Mouse (Mus musculus) liver, embryonic 13.5 days (tissue): ENCODE measurements around the gene Gm3573. TPM values are rescaled to one million over a fixed set of nuclear protein-coding genes. Genes with fewer than 3 reads are reported as not detected.
"Not testable (repeated sequence)": the region's sequence is repeated elsewhere in the genome, so short reads cannot be mapped to it uniquely, and the experiment has no call there.

Experiments
- ATAC-seq: fragments of 200-750 bp; cut with Nextera tagmentation; 2 replicates; pipeline ENCODE4 v1.8.0; 2017; ENCODE audit warnings: low read depth, mild to moderate bottlenecking, moderate number of reproducible peaks, moderate library complexity
- DNase-seq: peaks from one replicate; pipeline ENCODE4 v3.0.0; 2022
- H3K27ac ChIP-seq: fragments of 300-500 bp; sonication (generic); 2 replicates; pipeline ENCODE4 v1.5.1; 2015; ENCODE audit warnings: moderate library complexity, mild to moderate bottlenecking, inconsistent platforms
- H3K27me3 ChIP-seq: fragments of 300-500 bp; sonication (generic); 2 replicates; pipeline ENCODE4 v1.6.1; 2015; ENCODE audit warnings: mild to moderate bottlenecking, inconsistent platforms
- H3K36me3 ChIP-seq: fragments of 300-500 bp; sonication (generic); 2 replicates; pipeline ENCODE4 v1.6.1; 2015; ENCODE audit warnings: mild to moderate bottlenecking, inconsistent platforms
- H3K4me1 ChIP-seq: fragments of 300-500 bp; sonication (generic); replicated peaks from 2 replicates; pipeline ENCODE4 v1.6.1; 2015; ENCODE audit warnings: inconsistent platforms
- H3K4me2 ChIP-seq: fragments of 300-500 bp; sonication (generic); 2 replicates; pipeline ENCODE4 v1.6.1; 2015; ENCODE audit warnings: inconsistent platforms, mild to moderate bottlenecking, moderate library complexity
- H3K4me3 ChIP-seq: fragments of 300-500 bp; sonication (generic); replicated peaks from 2 replicates; pipeline ENCODE4 v1.5.1; 2015; ENCODE audit warnings: mild to moderate bottlenecking, inconsistent platforms
- H3K9ac ChIP-seq: fragments of 300-500 bp; sonication (generic); 2 replicates; pipeline ENCODE4 v1.6.1; 2015; ENCODE audit warnings: mild to moderate bottlenecking, inconsistent platforms
- H3K9me3 ChIP-seq: fragments of 300-500 bp; sonication (generic); replicated peaks from 2 replicates; pipeline ENCODE4 v1.6.1; 2016; ENCODE audit warnings: inconsistent platforms
- WGBS: fragments of 180-500 bp; shearing (Covaris S2); methylation state at CpG from one replicate; pipeline ENCODE4 v1.1.7; 2015; ENCODE audit not compliant: insufficient replicate concordance; 5-methylcytosine and 5-hydroxymethylcytosine counted together
- polyA plus RNA-seq: library from polyadenylated mRNA; unstranded; fragments of >200 nt; fragmentation: Nextera tagmentation; extraction: Ambion mirVana; gene quantifications from 2 replicates; pipeline ENCODE4 v1.2.1, GENCODE M21; 2015

The Gm3573 gene
- not detected in 2 replicates for polyA plus RNA-seq

- not testable (repeated sequence) for H3K4me1 ChIP-seq, ATAC-seq, H3K9me3 ChIP-seq, H3K36me3 ChIP-seq, H3K27me3 ChIP-seq, H3K27ac ChIP-seq, H3K9ac ChIP-seq, DNase-seq, H3K4me3 ChIP-seq, H3K4me2 ChIP-seq
- WGBS, result no CpG with 5 or more reads among the region's 1 CpGs
Observed at GRCm38 (mm10) chr14:42190691-42191090, at the start of gene Gm3573. TSS of gene Gm3573 (minus strand) at chr14:42190791.

DNA sequence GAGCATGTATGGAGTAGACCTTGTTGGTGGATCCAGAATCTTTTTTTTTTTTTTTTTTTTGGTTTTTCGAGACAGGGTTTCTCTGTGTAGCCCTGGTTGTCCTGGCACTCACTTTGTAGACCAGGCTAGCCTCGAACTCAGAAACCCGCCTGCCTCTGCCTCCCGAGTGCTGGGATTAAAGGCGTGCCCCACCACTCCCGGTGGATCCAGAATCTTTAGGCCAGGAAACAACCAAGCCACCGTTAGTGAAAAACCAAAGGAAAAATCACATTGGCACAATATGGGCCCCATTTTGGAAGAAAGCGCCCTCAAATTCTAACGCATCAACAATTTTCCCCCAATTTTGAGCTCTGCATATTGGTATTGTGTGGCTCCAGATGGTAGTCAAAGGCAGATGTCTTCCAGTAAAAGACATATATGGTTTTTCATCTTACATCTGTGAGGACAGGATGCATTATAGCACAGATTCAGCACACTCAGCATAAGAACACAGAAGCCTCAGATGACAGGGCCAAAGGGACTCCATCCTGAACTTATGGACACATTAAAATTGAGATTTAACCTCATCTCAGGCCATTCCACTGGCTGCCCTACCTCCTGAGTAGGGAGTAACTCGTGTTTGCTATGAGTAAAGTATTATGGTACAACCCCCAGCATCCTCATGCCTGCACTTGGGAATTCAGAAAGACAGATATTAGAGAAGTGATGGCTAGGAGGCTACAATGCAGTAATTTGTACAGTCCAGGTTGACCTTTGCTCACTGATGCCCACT is 26.4 kb upstream of the Gm3573 start:
- not testable (repeated sequence) for H3K4me2 ChIP-seq, DNase-seq, H3K36me3 ChIP-seq, H3K4me1 ChIP-seq, H3K9me3 ChIP-seq, H3K27me3 ChIP-seq, ATAC-seq, H3K4me3 ChIP-seq, H3K27ac ChIP-seq, H3K9ac ChIP-seq
- 56% methylated on average over 9 of the region's 10 CpGs for WGBS

DNA sequence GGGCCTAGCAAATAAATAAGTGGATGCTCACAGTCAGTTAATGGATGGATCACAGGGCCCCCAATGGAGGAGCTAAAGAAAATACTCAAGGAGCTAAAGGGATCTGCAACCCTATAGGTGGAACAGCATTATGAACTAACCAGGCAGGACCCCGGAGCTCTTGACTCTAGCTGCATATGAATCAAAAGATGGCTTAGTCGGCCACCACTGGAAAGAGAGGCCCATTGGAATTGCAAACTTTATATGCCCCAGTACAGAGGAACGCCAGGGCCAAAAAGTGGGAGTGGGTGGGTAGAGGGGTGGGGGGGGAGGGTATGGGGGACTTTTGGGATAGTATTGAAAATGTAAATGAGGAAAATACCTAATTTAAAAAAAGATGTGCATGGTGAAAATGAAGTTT is 6.7 kb downstream of the Gm3573 start:
- DNase-seq, H3K4me1 ChIP-seq, H3K9ac ChIP-seq, H3K4me3 ChIP-seq, H3K9me3 ChIP-seq, ATAC-seq, H3K36me3 ChIP-seq, H3K27ac ChIP-seq, H3K27me3 ChIP-seq, H3K4me2 ChIP-seq: not testable (repeated sequence)
- WGBS, result 52% methylated on average over 3 of the region's 3 CpGs

- not testable (repeated sequence) for H3K4me1 ChIP-seq
Observed at GRCm38 (mm10) chr14:42162522-42162921, 28.1 kb downstream of the Gm3573 start, which contains the start of gene Gm17027. TSS of gene Gm17027 (minus strand) at chr14:42162622.

More at GRCm38 (mm10) chr14:42162522-42162921, 28.1 kb downstream of the Gm3573 start, which contains the start of gene Gm17027:
- H3K27me3 ChIP-seq, H3K36me3 ChIP-seq, H3K9me3 ChIP-seq, H3K4me2 ChIP-seq, H3K9ac ChIP-seq, ATAC-seq, H3K4me3 ChIP-seq, H3K27ac ChIP-seq, DNase-seq: not testable (repeated sequence)
- WGBS, result 47% methylated on average over 2 of the region's 2 CpGs

Other genes with a start within 250 kb of the Gm3573 start
- gene 1700024B05Rik, start 246.8 kb downstream of the Gm3573 start, polyA plus RNA-seq, result not detected in 2 replicates
- gene Gm6401, start 222.9 kb downstream of the Gm3573 start, polyA plus RNA-seq, result not detected in 2 replicates
- gene Gm3543, start 207.5 kb downstream of the Gm3573 start, polyA plus RNA-seq, result not detected in 2 replicates
- gene Gm7951, start 73.4 kb downstream of the Gm3573 start, polyA plus RNA-seq, result not detected in 2 replicates
- not detected in 2 replicates for gene Gm17027, start 28.2 kb downstream of the Gm3573 start, polyA plus RNA-seq
- gene Gm17026, start 69.3 kb upstream of the Gm3573 start, polyA plus RNA-seq, result not detected in 2 replicates
- not detected in 2 replicates for gene Gm9611, start 106.6 kb upstream of the Gm3573 start, polyA plus RNA-seq
- not detected in 2 replicates for gene Gm7995, start 119.4 kb upstream of the Gm3573 start, polyA plus RNA-seq
- gene Gm8005, start 248.9 kb upstream of the Gm3573 start, polyA plus RNA-seq, result not detected in 2 replicates